ENCODE assay signal across 9 mouse cellular contexts in the genomic region with DNA sequence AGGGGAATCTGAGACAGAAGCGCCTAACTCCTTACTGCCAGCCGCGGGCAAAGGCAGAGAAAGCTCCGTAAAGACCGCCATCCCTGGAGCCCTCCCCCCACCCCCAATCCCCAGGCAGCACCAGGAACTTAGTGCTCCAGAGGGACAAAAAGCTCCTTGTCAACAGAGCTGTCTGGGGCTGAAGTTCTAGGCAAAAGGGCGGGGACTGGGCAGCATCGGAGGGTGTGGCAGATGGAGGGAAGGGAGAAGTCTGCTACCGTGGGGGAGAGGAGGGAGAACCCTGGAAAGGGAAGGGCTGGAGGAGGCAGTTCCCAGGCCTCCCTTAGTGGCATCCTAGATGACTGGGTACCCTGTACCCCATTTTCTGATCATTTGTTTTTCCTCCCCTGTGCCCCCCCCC. TPM values are rescaled to one million over a fixed set of nuclear protein-coding genes. Genes with fewer than 3 reads are reported as not detected.
DNase-seq lines count a peak whose midpoint lies in the region; ATAC-seq and TF ChIP-seq lines count a peak whose summit lies in the region.
"Had no signal": no experiment of that assay in that cellular context is flagged by ENCODE, and none has a peak within 500 bp of the region (broad histone marks: within the 10 kb centered on the region; RNA-seq: fewer than 3 reads in every experiment).

No protein-coding gene starts in this region.

- H3K9me3 ChIP-seq in hindbrain, embryonic 12.5 days (replicated peaks), result no peaks in the 10 kb centered on the region
- no peaks in the 10 kb centered on the region for H3K9me3 ChIP-seq in midbrain, embryonic 16.5 days (replicated peaks; ENCODE audit: control insufficient read depth, low read length, poor library complexity, severe bottlenecking)
- no peaks in the 10 kb centered on the region for H3K9me3 ChIP-seq in liver, postnatal 0 days (ENCODE audit: low read length)

- intact Hi-C loops in gastrocnemius, adult 2 months (cut with DNase I), result no loop called here
- intact Hi-C loops in left cerebral cortex, postnatal 10 days (cut with DNase I), result loop anchor here (5.0 kb wide), 1 partner anchor 101 kb away; no protein-coding TSS in a partner anchor

- no peak for TF ChIP-seq CTCF in gastrocnemius, adult 2 months (IDR thresholded peaks at IDR 0.05)
- TF ChIP-seq CTCF in liver, postnatal 0 days (IDR thresholded peaks at IDR 0.05; ENCODE audit: low read depth), result no peak

- no peak for ATAC-seq in hindbrain, embryonic 12.5 days (ENCODE audit: low FRiP score)
- ATAC-seq in midbrain, embryonic 16.5 days, result no peak
- ATAC-seq in liver, postnatal 0 days, result no peak

- H3K4me3 ChIP-seq in gastrocnemius, adult 2 months, result peak overlapping the region; percentile 26; the same call in 1 of the 2 replicates
- 0 out of 2 replicates have a peak overlapping the region, but pooled peaks have one; percentile 46 for H3K4me3 ChIP-seq in hindbrain, embryonic 12.5 days
- H3K4me3 ChIP-seq in midbrain, embryonic 16.5 days (ENCODE audit: low read depth, low read length), result 0 out of 2 replicates have a peak overlapping the region, but pooled peaks have one; percentile 3
- no peak overlapping the region for H3K4me3 ChIP-seq in liver, postnatal 0 days (ENCODE audit: low read depth, low read length)

- H3K36me3 ChIP-seq in hindbrain, embryonic 12.5 days, result peaks cover 43% of the 10 kb centered on the region
- H3K36me3 ChIP-seq in midbrain, embryonic 16.5 days (ENCODE audit: control insufficient read depth, insufficient read depth, low read length), result peaks cover 20% of the 10 kb centered on the region
- H3K36me3 ChIP-seq in liver, postnatal 0 days (replicated peaks; ENCODE audit: insufficient read depth, low read length), result no peaks in the 10 kb centered on the region

- 0 out of 2 replicates have a peak overlapping the region, but pooled peaks have one; percentile 18 for H3K9ac ChIP-seq in hindbrain, embryonic 12.5 days
- no peak overlapping the region for H3K9ac ChIP-seq in midbrain, embryonic 16.5 days (ENCODE audit: low read depth, low read length)
- no peak overlapping the region for H3K9ac ChIP-seq in liver, postnatal 0 days (replicated peaks)

- 0% methylated on average over 7 of the region's 8 CpGs for WGBS in hindbrain, embryonic 12.5 days
- 6% methylated on average over 8 of the region's 8 CpGs for WGBS in midbrain, embryonic 16.5 days
- WGBS in liver, postnatal 0 days (ENCODE audit: insufficient replicate concordance), result 9% methylated on average over 8 of the region's 8 CpGs

- peak; percentile 30 for DNase-seq in gastrocnemius, adult 2 months
- DNase-seq in gastrocnemius, postnatal 4 days (ENCODE audit: low spot score in 2 of 2), result no peak
- DNase-seq in cerebellum, adult 9-10 months, result peak; percentile 73
- no peak for DNase-seq in liver, postnatal 0 days
- DNase-seq in gastrocnemius, postnatal 10 days, result no peak
- no peak for DNase-seq in left cerebral cortex, postnatal 10 days (ENCODE audit: extremely low spot score in 1 of 2, low spot score in 2 of 2)
- DNase-seq: gastrocnemius, postnatal 25 days had no signal

- peaks cover 48% of the 10 kb centered on the region for H3K4me1 ChIP-seq in hindbrain, embryonic 12.5 days
- peaks cover 38% of the 10 kb centered on the region for H3K4me1 ChIP-seq in midbrain, embryonic 16.5 days (ENCODE audit: control insufficient read depth, insufficient read depth, low read length)
- H3K4me1 ChIP-seq in liver, postnatal 0 days (ENCODE audit: insufficient read depth), result peaks cover 3% of the 10 kb centered on the region; the same call in 1 of the 2 replicates

- peak overlapping the region; percentile 86 for H3K4me2 ChIP-seq in hindbrain, embryonic 12.5 days (replicated peaks)
- peak overlapping the region; percentile 92 for H3K4me2 ChIP-seq in midbrain, embryonic 16.5 days (ENCODE audit: low read length)
- no peak overlapping the region for H3K4me2 ChIP-seq in liver, postnatal 0 days (ENCODE audit: low read depth, low read length)

- H3K27ac ChIP-seq in gastrocnemius, adult 2 months, result no peak overlapping the region
- H3K27ac ChIP-seq in hindbrain, embryonic 12.5 days, result no peak overlapping the region
- no peak overlapping the region for H3K27ac ChIP-seq in midbrain, embryonic 16.5 days (ENCODE audit: low read length)
- H3K27ac ChIP-seq in liver, postnatal 0 days (ENCODE audit: low read depth), result no peak overlapping the region

- no peaks in the 10 kb centered on the region for H3K27me3 ChIP-seq in hindbrain, embryonic 12.5 days
- no peaks in the 10 kb centered on the region for H3K27me3 ChIP-seq in midbrain, embryonic 16.5 days (ENCODE audit: control insufficient read depth, insufficient read depth, low read depth, low read length)
- peaks cover 86% of the 10 kb centered on the region for H3K27me3 ChIP-seq in liver, postnatal 0 days (ENCODE audit: insufficient read depth, low read length)

- TF ChIP-seq EP300 in liver, postnatal 0 days (IDR thresholded peaks at IDR 0.05; ENCODE audit: low read depth), result no peak

RNA-seq across cellular contexts. Expression of a gene that starts 8.7 kb away (rescaled TPM):
- total RNA-seq in gastrocnemius, adult 2 months (2021), result 10 to 100 TPM in 1 of 2 experiments, 1 to 10 TPM in 1; 9.1 to 16.5 TPM
- total RNA-seq in gastrocnemius, postnatal 4 days (2021), result 10 to 100 TPM; 17.5 to 17.7 TPM
- polyA plus RNA-seq in hindbrain, embryonic 12.5 days (2016; fragmentation: Nextera tagmentation; extraction: Ambion mirVana), result 10.4 and 14.6 TPM in 2 replicates
- 17.0 and 20.1 TPM in 2 replicates for polyA plus RNA-seq in midbrain, embryonic 16.5 days (2015; fragmentation: Nextera tagmentation; extraction: Ambion mirVana)
- 0.02 and 0.04 TPM in 2 replicates for polyA plus RNA-seq in liver, postnatal 0 days (2015; fragmentation: Nextera tagmentation; extraction: Ambion mirVana)
- 10 to 100 TPM in 1 of 2 experiments, 1 to 10 TPM in 1; 9.3 to 11.7 TPM for total RNA-seq in gastrocnemius, postnatal 10 days (2021)
- total RNA-seq in left cerebral cortex, postnatal 10 days (2021), result 100 to 1,000 TPM; 391 to 400 TPM

RNA-seq across cellular contexts. Expression of a gene that starts 26.9 kb away (rescaled TPM):
- total RNA-seq in gastrocnemius, adult 2 months (2021), result 10 to 100 TPM; 15.9 to 16.0 TPM
- 10 to 100 TPM; 46.4 to 58.2 TPM for total RNA-seq in gastrocnemius, postnatal 4 days (2021)
- 207 and 211 TPM in 2 replicates for polyA plus RNA-seq in hindbrain, embryonic 12.5 days (2016; fragmentation: Nextera tagmentation; extraction: Ambion mirVana)
- 170 and 193 TPM in 2 replicates for polyA plus RNA-seq in midbrain, embryonic 16.5 days (2015; fragmentation: Nextera tagmentation; extraction: Ambion mirVana)
- polyA plus RNA-seq in liver, postnatal 0 days (2015; fragmentation: Nextera tagmentation; extraction: Ambion mirVana), result 4.8 and 5.7 TPM in 2 replicates
- 10 to 100 TPM; 20.4 to 26.7 TPM for total RNA-seq in gastrocnemius, postnatal 10 days (2021)
- total RNA-seq in left cerebral cortex, postnatal 10 days (2021), result 100 to 1,000 TPM; 173 to 183 TPM

RNA-seq across cellular contexts. Expression of a gene that starts 57.1 kb away (rescaled TPM):
- total RNA-seq in gastrocnemius, adult 2 months (2021), result 100 to 1,000 TPM in 1 of 2 experiments, 10 to 100 TPM in 1; 70.6 to 144 TPM
- 10 to 100 TPM; 16.8 to 18.5 TPM for total RNA-seq in gastrocnemius, postnatal 4 days (2021)
- polyA plus RNA-seq in hindbrain, embryonic 12.5 days (2016; fragmentation: Nextera tagmentation; extraction: Ambion mirVana), result 15.4 and 15.6 TPM in 2 replicates
- 23.3 and 24.5 TPM in 2 replicates for polyA plus RNA-seq in midbrain, embryonic 16.5 days (2015; fragmentation: Nextera tagmentation; extraction: Ambion mirVana)
- polyA plus RNA-seq in liver, postnatal 0 days (2015; fragmentation: Nextera tagmentation; extraction: Ambion mirVana), result 2.3 and 3.5 TPM in 2 replicates
- 10 to 100 TPM; 24.4 to 24.8 TPM for total RNA-seq in gastrocnemius, postnatal 10 days (2021)
- 10 to 100 TPM; 50.4 to 55.7 TPM for total RNA-seq in left cerebral cortex, postnatal 10 days (2021)

RNA-seq across cellular contexts. Expression of a gene that starts 59.4 kb away (rescaled TPM):
- total RNA-seq in gastrocnemius, adult 2 months (2021), result not detected
- total RNA-seq in gastrocnemius, postnatal 4 days (2021), result under 1 TPM in 1 of 2 experiments, not detected in 1; 0.80 TPM
- 15.4 and 19.5 TPM in 2 replicates for polyA plus RNA-seq in hindbrain, embryonic 12.5 days (2016; fragmentation: Nextera tagmentation; extraction: Ambion mirVana)
- 79.9 and 108 TPM in 2 replicates for polyA plus RNA-seq in midbrain, embryonic 16.5 days (2015; fragmentation: Nextera tagmentation; extraction: Ambion mirVana)
- 0.54 and 0.68 TPM in 2 replicates for polyA plus RNA-seq in liver, postnatal 0 days (2015; fragmentation: Nextera tagmentation; extraction: Ambion mirVana)
- under 1 TPM; 0.47 to 0.72 TPM for total RNA-seq in gastrocnemius, postnatal 10 days (2021)
- total RNA-seq in left cerebral cortex, postnatal 10 days (2021), result 100 to 1,000 TPM; 311 to 312 TPM
- total RNA-seq: gastrocnemius, postnatal 25 days had no signal

Comparison
In these comparisons a context has a peak if more than half of its experiments do, and no peak if none do; other contexts are left out.
1. DNase-seq: peak in gastrocnemius, adult 2 months (single experiment) and cerebellum, adult 9-10 months (single experiment); none in gastrocnemius, postnatal 4 days (0 of 2), liver, postnatal 0 days (single experiment), gastrocnemius, postnatal 10 days (single experiment) and left cerebral cortex, postnatal 10 days (0 of 2).
2. RNA of a gene that starts 8.7 kb away (total RNA-seq): 391 to 400 TPM in left cerebral cortex, postnatal 10 days; 17.5 to 17.7 TPM in gastrocnemius, postnatal 4 days, 9.1 to 16.5 TPM in gastrocnemius, adult 2 months and 9.3 to 11.7 TPM in gastrocnemius, postnatal 10 days; every median in the first group is over 10 times any median in the second.